Comparison of ENCODE assay signal across 9 mouse cellular contexts in the genomic region with DNA sequence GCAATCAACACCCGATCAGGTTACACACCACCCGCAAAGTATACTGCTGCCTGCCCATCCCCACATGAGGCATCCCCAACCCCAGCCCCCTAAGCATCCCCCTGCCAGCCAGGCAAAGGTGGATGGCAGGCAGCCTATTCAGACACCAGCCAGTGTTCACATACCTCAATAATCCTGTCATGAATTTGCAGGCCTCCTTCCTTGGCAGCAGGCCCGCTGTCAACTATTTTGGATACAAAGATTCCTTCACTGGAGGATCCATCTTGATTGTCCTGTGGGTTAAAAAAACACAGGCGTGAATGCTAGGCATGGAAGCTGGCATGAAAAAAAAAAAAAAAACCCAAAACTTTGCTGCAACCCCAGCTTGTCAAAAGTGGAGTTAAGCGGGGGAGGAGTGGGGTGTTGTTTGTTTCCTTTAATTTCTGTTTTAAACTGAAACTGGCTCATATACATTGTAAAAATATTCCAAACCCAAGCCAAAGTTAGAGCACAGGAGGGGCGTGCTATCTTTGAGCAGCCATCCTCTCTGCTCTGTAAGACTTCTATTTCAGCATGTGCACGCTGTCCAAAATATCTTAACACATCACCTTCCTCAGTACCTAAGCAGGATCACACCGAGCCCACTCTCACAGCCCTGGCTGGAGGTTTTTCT. TPM values are rescaled to one million over a fixed set of nuclear protein-coding genes. Genes with fewer than 3 reads are reported as not detected.
DNase-seq lines count a peak whose midpoint lies in the region; ATAC-seq lines count a peak whose summit lies in the region.
"Had no signal": no experiment of that assay in that cellular context is flagged by ENCODE, and none has a peak within 500 bp of the region (broad histone marks: within the 10 kb centered on the region; RNA-seq: fewer than 3 reads in every experiment).

No protein-coding gene starts in this region.

- H3K9ac ChIP-seq in neural tube, embryonic 14.5 days (replicated peaks; ENCODE audit: low read depth, low read length): no peak overlapping the region
- no peak overlapping the region for H3K9ac ChIP-seq in neural tube, embryonic 15.5 days (replicated peaks)
- H3K9ac ChIP-seq in heart, embryonic 12.5 days: no peak overlapping the region
- H3K9ac ChIP-seq: liver, embryonic 14.5 days had no signal

- ATAC-seq in neural tube, embryonic 14.5 days (ENCODE audit: low read depth): peak; percentile 49; the same call in 1 of the 2 replicates
- no peak for ATAC-seq in neural tube, embryonic 15.5 days (ENCODE audit: low FRiP score)
- no peak for ATAC-seq in heart, embryonic 12.5 days (ENCODE audit: insufficient number of reproducible peaks, low FRiP score)

- H3K27me3 ChIP-seq in neural tube, embryonic 14.5 days (ENCODE audit: control insufficient read depth, insufficient read depth, low read length): no peaks in the 10 kb centered on the region
- H3K27me3 ChIP-seq in neural tube, embryonic 15.5 days (replicated peaks): no peaks in the 10 kb centered on the region
- H3K27me3 ChIP-seq in heart, embryonic 12.5 days (replicated peaks): no peaks in the 10 kb centered on the region
- H3K27me3 ChIP-seq in limb, embryonic 10.5 days (ENCODE audit: low read depth, poor library complexity, severe bottlenecking): no peaks in the 10 kb centered on the region

- no peak overlapping the region for H3K4me3 ChIP-seq in neural tube, embryonic 14.5 days (ENCODE audit: low read depth, low read length)
- H3K4me3 ChIP-seq in neural tube, embryonic 15.5 days (replicated peaks): no peak overlapping the region
- no peak overlapping the region for H3K4me3 ChIP-seq in heart, embryonic 12.5 days
- no peak overlapping the region for H3K4me3 ChIP-seq in limb, embryonic 10.5 days
- H3K4me3 ChIP-seq: erythroblast, embryonic 14.5 days had no signal

- 0 out of 2 replicates have a peak, but pooled peaks cover 4% of the 10 kb centered on the region for H3K4me1 ChIP-seq in neural tube, embryonic 14.5 days (ENCODE audit: control insufficient read depth, insufficient read depth, low read length)
- peaks cover 22% of the 10 kb centered on the region for H3K4me1 ChIP-seq in neural tube, embryonic 15.5 days
- H3K4me1 ChIP-seq in heart, embryonic 12.5 days (replicated peaks): peaks cover 71% of the 10 kb centered on the region
- peaks cover 28% of the 10 kb centered on the region for H3K4me1 ChIP-seq in limb, embryonic 10.5 days

- H3K27ac ChIP-seq in neural tube, embryonic 14.5 days (ENCODE audit: low read depth, low read length): no peak overlapping the region
- no peak overlapping the region for H3K27ac ChIP-seq in neural tube, embryonic 15.5 days (replicated peaks)
- H3K27ac ChIP-seq in heart, embryonic 12.5 days (ENCODE audit: poor library complexity, severe bottlenecking): peak overlapping the region; percentile 69
- H3K27ac ChIP-seq in limb, embryonic 10.5 days: 0 out of 2 replicates have a peak overlapping the region, but pooled peaks have one; percentile 42
- H3K27ac ChIP-seq: liver, embryonic 14.5 days had no signal

- DNase-seq in limb, embryonic 10.5 days (ENCODE audit: low spot score): no peak
- no peak for DNase-seq in retina, embryonic 14.5 days (ENCODE audit: low spot score)
- DNase-seq in embryo, embryonic 10.5 days (ENCODE audit: low spot score): no peak
- DNase-seq in ovary, postnatal 36 days (ENCODE audit: low spot score): no peak

- H3K36me3 ChIP-seq in neural tube, embryonic 14.5 days (ENCODE audit: control insufficient read depth, insufficient read depth, low read length): no peaks in the 10 kb centered on the region
- no peaks in the 10 kb centered on the region for H3K36me3 ChIP-seq in neural tube, embryonic 15.5 days
- no peaks in the 10 kb centered on the region for H3K36me3 ChIP-seq in heart, embryonic 12.5 days
- 0 out of 2 replicates have a peak, but pooled peaks cover 6% of the 10 kb centered on the region for H3K36me3 ChIP-seq in limb, embryonic 10.5 days

- H3K4me2 ChIP-seq in neural tube, embryonic 14.5 days (ENCODE audit: low read depth, low read length): no peak overlapping the region
- H3K4me2 ChIP-seq in neural tube, embryonic 15.5 days: no peak overlapping the region
- H3K4me2 ChIP-seq in heart, embryonic 12.5 days: peak overlapping the region; percentile 46

- WGBS in neural tube, embryonic 14.5 days: 50% methylated on average over 8 of the region's 8 CpGs
- 54% methylated on average over 8 of the region's 8 CpGs for WGBS in neural tube, embryonic 15.5 days
- WGBS in heart, embryonic 12.5 days: 31% methylated on average over 8 of the region's 8 CpGs
- 50% methylated on average over 8 of the region's 8 CpGs for WGBS in limb, embryonic 10.5 days

- H3K9me3 ChIP-seq in neural tube, embryonic 14.5 days (ENCODE audit: control insufficient read depth, low read length): no peaks in the 10 kb centered on the region
- no peaks in the 10 kb centered on the region for H3K9me3 ChIP-seq in neural tube, embryonic 15.5 days (replicated peaks)
- no peaks in the 10 kb centered on the region for H3K9me3 ChIP-seq in heart, embryonic 12.5 days (replicated peaks)
- H3K9me3 ChIP-seq in limb, embryonic 10.5 days (replicated peaks): no peaks in the 10 kb centered on the region

RNA-seq across cellular contexts. Expression of a gene that starts 23.3 kb away (rescaled TPM):
- polyA plus RNA-seq in neural tube, embryonic 14.5 days (2014; fragmentation: Nextera tagmentation; extraction: Ambion mirVana): 28.4 and 30.0 TPM in 2 replicates
- 22.9 and 24.6 TPM in 2 replicates for polyA plus RNA-seq in neural tube, embryonic 15.5 days (2015; fragmentation: Nextera tagmentation; extraction: Ambion mirVana)
- polyA plus RNA-seq in heart, embryonic 12.5 days (2016; fragmentation: Nextera tagmentation; extraction: Ambion mirVana): 13.6 and 14.0 TPM in 2 replicates
- 6.2 and 9.2 TPM in 2 replicates for polyA plus RNA-seq in limb, embryonic 10.5 days (2016; fragmentation: Nextera tagmentation; extraction: Ambion mirVana)
- polyA plus RNA-seq: erythroblast, embryonic 14.5 days had no signal

Comparison
In these comparisons a context has a peak if more than half of its experiments do, and no peak if none do; other contexts are left out.
1. H3K27ac ChIP-seq: peak in heart, embryonic 12.5 days (single experiment) and limb, embryonic 10.5 days (single experiment); none in neural tube, embryonic 14.5 days (single experiment) and neural tube, embryonic 15.5 days (single experiment).